Mouse (Mus musculus): ENCODE results near the gene Plpp4. TPM values are rescaled to one million over a fixed set of nuclear protein-coding genes. Genes with fewer than 3 reads are reported as not detected.

The Plpp4 gene
- polyA plus RNA-seq, 1 experiment from 2014 or later = not detected

GRCm38 (mm10) chr7:129406069-129406468, 149.2 kb downstream of the Plpp4 start:
- Histone ChIP-seq H3K27me3 (ENCODE audit: control insufficient read depth, insufficient read depth, low read depth, low read length) (no peaks in the 10 kb centered on the region), H3K9me3 (replicated peaks; ENCODE audit: control insufficient read depth, low read length) (no peaks in the 10 kb centered on the region), H3K4me3 (ENCODE audit: low read depth, low read length) (no peak overlapping the region), H3K27ac (ENCODE audit: low read length) (no peak overlapping the region), H3K4me2 (ENCODE audit: low read depth, low read length) (no peak overlapping the region), H3K36me3 (ENCODE audit: control insufficient read depth, insufficient read depth) (no peaks in the 10 kb centered on the region), H3K4me1 (ENCODE audit: control insufficient read depth, low read depth, low read length) (no peaks in the 10 kb centered on the region), H3K9ac (ENCODE audit: low read depth, low read length) (no peak overlapping the region)
- 49% methylated on average over 7 of the region's 7 CpGs for WGBS (ENCODE audit: insufficient replicate concordance)
- no peak for ATAC-seq (ENCODE audit: low read depth)

GRCm38 (mm10) chr7:129412695-129413094, 155.9 kb downstream of the Plpp4 start:
- no peak overlapping the region for H3K4me3 ChIP-seq (ENCODE audit: low read depth, low read length)
- H3K27ac ChIP-seq (ENCODE audit: low read length) = no peak overlapping the region
- no peaks in the 10 kb centered on the region for H3K27me3 ChIP-seq (ENCODE audit: control insufficient read depth, insufficient read depth, low read depth, low read length)
- no peak overlapping the region for H3K4me2 ChIP-seq (ENCODE audit: low read depth, low read length)
- H3K9ac ChIP-seq (ENCODE audit: low read depth, low read length) = no peak overlapping the region
- H3K4me1 ChIP-seq (ENCODE audit: control insufficient read depth, low read depth, low read length) = no peaks in the 10 kb centered on the region
- H3K36me3 ChIP-seq (ENCODE audit: control insufficient read depth, insufficient read depth) = no peaks in the 10 kb centered on the region
- 44% methylated on average over 2 of the region's 2 CpGs for WGBS (ENCODE audit: insufficient replicate concordance)
- no peaks in the 10 kb centered on the region for H3K9me3 ChIP-seq (replicated peaks; ENCODE audit: control insufficient read depth, low read length)
- no peak for ATAC-seq (ENCODE audit: low read depth)

GRCm38 (mm10) chr7:129415179-129415578, 158.3 kb downstream of the Plpp4 start:
- Histone ChIP-seq H3K36me3 (ENCODE audit: control insufficient read depth, insufficient read depth) (no peaks in the 10 kb centered on the region), H3K4me1 (ENCODE audit: control insufficient read depth, low read depth, low read length) (no peaks in the 10 kb centered on the region), H3K9me3 (replicated peaks; ENCODE audit: control insufficient read depth, low read length) (no peaks in the 10 kb centered on the region), H3K27me3 (ENCODE audit: control insufficient read depth, insufficient read depth, low read depth, low read length) (no peaks in the 10 kb centered on the region), H3K4me2 (ENCODE audit: low read depth, low read length) (no peak overlapping the region), H3K4me3 (ENCODE audit: low read depth, low read length) (no peak overlapping the region), H3K27ac (ENCODE audit: low read length) (no peak overlapping the region), H3K9ac (ENCODE audit: low read depth, low read length) (no peak overlapping the region)
- WGBS (ENCODE audit: insufficient replicate concordance) = 59% methylated on average over 4 of the region's 4 CpGs
- ATAC-seq (ENCODE audit: low read depth) = no peak

- H3K4me3 ChIP-seq (ENCODE audit: low read depth, low read length) = no peak overlapping the region
- no peaks in the 10 kb centered on the region for H3K36me3 ChIP-seq (ENCODE audit: control insufficient read depth, insufficient read depth)
- H3K9me3 ChIP-seq (replicated peaks; ENCODE audit: control insufficient read depth, low read length) = no peaks in the 10 kb centered on the region
- H3K9ac ChIP-seq (ENCODE audit: low read depth, low read length) = no peak overlapping the region
- no peak overlapping the region for H3K4me2 ChIP-seq (ENCODE audit: low read depth, low read length)
- no peaks in the 10 kb centered on the region for H3K27me3 ChIP-seq (ENCODE audit: control insufficient read depth, insufficient read depth, low read depth, low read length)
- H3K27ac ChIP-seq (ENCODE audit: low read length) = no peak overlapping the region
- H3K4me1 ChIP-seq (ENCODE audit: control insufficient read depth, low read depth, low read length) = no peaks in the 10 kb centered on the region
- 19% methylated on average over 1 of the region's 1 CpGs for WGBS (ENCODE audit: insufficient replicate concordance)
- no peak for ATAC-seq (ENCODE audit: low read depth)
Observed at GRCm38 (mm10) chr7:129421181-129421580, 164.3 kb downstream of the Plpp4 start.

GRCm38 (mm10) chr7:129425554-129425953, 168.7 kb downstream of the Plpp4 start:
- Histone ChIP-seq H3K27ac (ENCODE audit: low read length) (no peak overlapping the region), H3K4me3 (ENCODE audit: low read depth, low read length) (no peak overlapping the region), H3K4me1 (ENCODE audit: control insufficient read depth, low read depth, low read length) (no peaks in the 10 kb centered on the region), H3K4me2 (ENCODE audit: low read depth, low read length) (no peak overlapping the region), H3K27me3 (ENCODE audit: control insufficient read depth, insufficient read depth, low read depth, low read length) (no peaks in the 10 kb centered on the region), H3K9me3 (replicated peaks; ENCODE audit: control insufficient read depth, low read length) (no peaks in the 10 kb centered on the region), H3K9ac (ENCODE audit: low read depth, low read length) (no peak overlapping the region), H3K36me3 (ENCODE audit: control insufficient read depth, insufficient read depth) (no peaks in the 10 kb centered on the region)
- WGBS (ENCODE audit: insufficient replicate concordance) = 17% methylated on average over 2 of the region's 2 CpGs
- ATAC-seq (ENCODE audit: low read depth) = no peak

GRCm38 (mm10) chr7:129428794-129429193, 172.0 kb downstream of the Plpp4 start:
- ATAC-seq (ENCODE audit: low read depth) = no peak
- no peak overlapping the region for H3K4me3 ChIP-seq (ENCODE audit: low read depth, low read length)
- no peaks in the 10 kb centered on the region for H3K9me3 ChIP-seq (replicated peaks; ENCODE audit: control insufficient read depth, low read length)
- no peak overlapping the region for H3K4me2 ChIP-seq (ENCODE audit: low read depth, low read length)
- no peaks in the 10 kb centered on the region for H3K4me1 ChIP-seq (ENCODE audit: control insufficient read depth, low read depth, low read length)
- H3K36me3 ChIP-seq (ENCODE audit: control insufficient read depth, insufficient read depth) = no peaks in the 10 kb centered on the region
- H3K9ac ChIP-seq (ENCODE audit: low read depth, low read length) = no peak overlapping the region
- WGBS (ENCODE audit: insufficient replicate concordance) = 31% methylated on average over 4 of the region's 4 CpGs
- H3K27me3 ChIP-seq (ENCODE audit: control insufficient read depth, insufficient read depth, low read depth, low read length) = no peaks in the 10 kb centered on the region
- H3K27ac ChIP-seq (ENCODE audit: low read length) = no peak overlapping the region

- Histone ChIP-seq H3K4me1 (ENCODE audit: control insufficient read depth, low read depth, low read length) (no peaks in the 10 kb centered on the region), H3K27me3 (ENCODE audit: control insufficient read depth, insufficient read depth, low read depth, low read length) (no peaks in the 10 kb centered on the region), H3K27ac (ENCODE audit: low read length) (no peak overlapping the region), H3K36me3 (ENCODE audit: control insufficient read depth, insufficient read depth) (no peaks in the 10 kb centered on the region), H3K4me3 (ENCODE audit: low read depth, low read length) (no peak overlapping the region), H3K9ac (ENCODE audit: low read depth, low read length) (no peak overlapping the region), H3K9me3 (replicated peaks; ENCODE audit: control insufficient read depth, low read length) (no peaks in the 10 kb centered on the region), H3K4me2 (ENCODE audit: low read depth, low read length) (no peak overlapping the region)
- 57% methylated on average over 3 of the region's 3 CpGs for WGBS (ENCODE audit: insufficient replicate concordance)
- no peak for ATAC-seq (ENCODE audit: low read depth)
Observed at GRCm38 (mm10) chr7:129429903-129430302, 173.1 kb downstream of the Plpp4 start.

Measured in liver, embryonic 16.5 days (tissue).